In genomic region chr9:53371339-53371738, GRCm38 (mm10) we compare ENCODE assay signal across 20 mouse cellular contexts.
"Had no signal": no experiment of that assay in that cellular context is flagged by ENCODE, and none has a peak within 500 bp of the region (broad histone marks: within the 10 kb centered on the region; RNA-seq: fewer than 3 reads in every experiment).

No protein-coding gene starts in this region.

- H3K36me3 ChIP-seq: liver, embryonic 12.5 days; midbrain, embryonic 10.5 days; midbrain, embryonic 12.5 days; neural tube, embryonic 12.5 days had no signal

- H3K27ac ChIP-seq: liver, embryonic 12.5 days; liver, embryonic 14.5 days; macrophage; midbrain, embryonic 10.5 days; midbrain, embryonic 12.5 days; neural tube, embryonic 12.5 days had no signal

- H3K9me3 ChIP-seq: liver, embryonic 12.5 days; midbrain, embryonic 10.5 days; midbrain, embryonic 12.5 days; neural tube, embryonic 12.5 days had no signal

- ATAC-seq: liver, embryonic 12.5 days; midbrain, embryonic 16.5 days had no signal

- H3K27me3 ChIP-seq: liver, embryonic 12.5 days; midbrain, embryonic 12.5 days; neural tube, embryonic 12.5 days had no signal

- H3K4me3 ChIP-seq: liver, embryonic 12.5 days; midbrain, embryonic 10.5 days; midbrain, embryonic 12.5 days; myocyte; neural tube, embryonic 12.5 days had no signal

- DNase-seq: lung, adult 18-20 months; lung, embryonic 14.5 days; lung, postnatal 14 days; lung, postnatal 36 days; midbrain, embryonic 14.5 days; retina, postnatal 1 day; right cerebral cortex, adult 18-20 months; right cerebral cortex, postnatal 25 days; right cerebral cortex, postnatal 4 days; thymus, adult 18-20 months; thymus, postnatal 14 days; thymus, postnatal 36 days had no signal

- H3K9ac ChIP-seq: liver, embryonic 12.5 days; liver, embryonic 14.5 days; lung, embryonic 14.5 days; midbrain, embryonic 12.5 days; neural tube, embryonic 12.5 days had no signal

- H3K4me1 ChIP-seq: liver, embryonic 12.5 days; midbrain, embryonic 10.5 days; midbrain, embryonic 12.5 days; neural tube, embryonic 12.5 days had no signal

- H3K4me2 ChIP-seq: liver, embryonic 12.5 days; lung, embryonic 14.5 days; midbrain, embryonic 12.5 days; neural tube, embryonic 12.5 days had no signal
